Mouse (Mus musculus) kidney, embryonic 14.5 days (tissue): ENCODE measurements around the gene Asic4. TPM values are rescaled to one million over a fixed set of nuclear protein-coding genes. Genes with fewer than 3 reads are reported as not detected.

Experiments
- ATAC-seq: fragments of 200-750 bp; cut with Nextera tagmentation; 2 replicates; pipeline ENCODE4 v1.8.0; 2017; ENCODE audit warnings: moderate number of reproducible peaks, mild to moderate bottlenecking, moderate TSS enrichment, moderate library complexity; ENCODE audit not compliant: low FRiP score, low TSS enrichment
- H3K27ac ChIP-seq: fragments of 300-500 bp; sonication (generic); 2 replicates; pipeline ENCODE4 v1.5.1; 2014; ENCODE audit warnings: low read depth, mild to moderate bottlenecking, low read length, moderate library complexity, mixed read lengths
- H3K27me3 ChIP-seq: fragments of 300-500 bp; sonication (generic); 2 replicates; pipeline ENCODE4 v1.6.1; 2014; ENCODE audit warnings: mild to moderate bottlenecking, low read length; ENCODE audit not compliant: control insufficient read depth, insufficient read depth
- H3K36me3 ChIP-seq: fragments of 300-500 bp; sonication (generic); 2 replicates; pipeline ENCODE4 v1.6.1; 2014; ENCODE audit warnings: low read length, mixed read lengths; ENCODE audit not compliant: control insufficient read depth, insufficient read depth
- H3K4me1 ChIP-seq: fragments of 300-500 bp; sonication (generic); 2 replicates; pipeline ENCODE4 v1.6.1; 2014; ENCODE audit warnings: low read length, mixed read lengths; ENCODE audit not compliant: control insufficient read depth, insufficient read depth
- H3K4me2 ChIP-seq: fragments of 300-500 bp; sonication (generic); replicated peaks from 2 replicates; pipeline ENCODE4 v1.6.1; 2014; ENCODE audit warnings: low read depth, mild to moderate bottlenecking, low read length
- H3K4me3 ChIP-seq: fragments of 300-500 bp; sonication (generic); 2 replicates; pipeline ENCODE4 v1.5.1; 2014; ENCODE audit warnings: mild to moderate bottlenecking, low read length
- H3K9ac ChIP-seq: fragments of 300-500 bp; sonication (generic); 2 replicates; pipeline ENCODE4 v1.6.1; 2014; ENCODE audit warnings: low read depth, mild to moderate bottlenecking, low read length, moderate library complexity
- H3K9me3 ChIP-seq: fragments of 300-500 bp; sonication (generic); 2 replicates; pipeline ENCODE4 v1.6.1; 2016; ENCODE audit warnings: low read length; ENCODE audit not compliant: control insufficient read depth
- WGBS: fragments of 180-500 bp; shearing (Covaris S2); extraction: QIAGEN DNeasy Blood & Tissue Kit; methylation state at CpG from one replicate; pipeline ENCODE4 v1.1.7; 2014; 5-methylcytosine and 5-hydroxymethylcytosine counted together
- polyA plus RNA-seq: library from polyadenylated mRNA; unstranded; fragments of >200 nt; fragmentation: Nextera tagmentation; extraction: Ambion mirVana; gene quantifications from 2 replicates; pipeline ENCODE4 v1.2.1, GENCODE M21; 2014

Asic4 gene
- polyA plus RNA-seq, 1 experiment from 2014 or later, result 0.32 TPM

DNA sequence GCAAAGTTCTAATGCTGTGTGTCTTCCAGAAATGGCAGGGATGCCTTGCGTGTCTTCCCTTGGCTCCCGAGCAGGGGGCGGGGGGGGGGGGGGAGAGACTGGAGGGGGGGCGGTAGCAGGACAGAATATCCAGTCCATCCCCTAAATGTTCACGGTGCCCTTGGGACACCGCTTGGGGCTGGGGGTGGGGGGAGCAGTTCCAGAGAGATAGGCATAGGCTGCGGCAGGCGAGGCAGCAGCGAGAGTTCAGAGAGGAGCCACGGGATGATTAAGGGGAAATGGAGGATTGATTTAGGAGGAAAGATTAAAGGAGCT, 7.4 kb downstream of the Asic4 start:
- ATAC-seq, result peak; percentile 29
- no peaks in the 10 kb centered on the region for H3K27me3 ChIP-seq
- peaks cover 52% of the 10 kb centered on the region for H3K4me1 ChIP-seq
- WGBS, result under 1% methylated on average over 8 of the region's 10 CpGs
- H3K9ac ChIP-seq, result no peak overlapping the region
- H3K27ac ChIP-seq, result peak overlapping the region; percentile 96
- peak overlapping the region; percentile 63 for H3K4me2 ChIP-seq
- H3K36me3 ChIP-seq, result no peaks in the 10 kb centered on the region
- H3K4me3 ChIP-seq, result no peak overlapping the region
- H3K9me3 ChIP-seq, result no peaks in the 10 kb centered on the region

DNA sequence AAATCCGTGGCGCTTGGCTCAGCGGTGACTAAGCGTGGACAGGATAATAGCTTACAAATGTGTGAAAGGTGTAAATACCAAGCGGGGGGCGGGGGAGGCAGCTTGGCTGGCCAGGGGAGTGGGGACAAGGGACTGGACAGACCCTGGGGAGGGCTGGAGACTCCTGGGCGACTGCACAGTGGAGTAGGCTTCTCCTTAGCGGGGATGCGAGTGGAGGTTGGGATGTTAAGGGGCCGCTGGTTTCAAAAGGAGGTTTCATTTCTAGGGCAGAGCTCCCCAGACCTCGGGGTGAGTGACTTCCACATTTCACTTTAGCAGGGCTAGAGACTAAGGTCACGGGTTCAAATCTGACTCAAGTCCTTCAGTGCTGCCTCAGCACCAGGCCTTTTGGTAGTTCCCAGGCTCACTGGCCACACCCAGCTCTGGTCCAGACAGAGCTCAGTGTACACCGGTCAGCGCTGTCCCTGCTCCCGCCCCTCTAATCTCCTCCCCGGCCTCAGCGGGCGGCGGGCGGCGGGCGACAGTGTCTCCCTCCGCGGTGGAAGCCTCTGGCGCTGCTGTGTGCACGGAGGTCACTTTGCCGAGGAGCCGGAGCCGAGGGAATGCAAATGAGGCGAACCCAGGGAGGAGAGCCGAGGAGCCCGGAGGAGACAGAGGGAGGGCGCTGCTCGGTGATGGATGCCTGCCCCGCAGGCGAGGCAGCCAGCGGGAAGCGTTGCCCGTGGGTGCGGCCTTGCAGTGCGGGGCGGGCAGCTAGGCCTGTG, 8.0 kb downstream of the Asic4 start:
- Histone ChIP-seq H3K9ac (peak overlapping the region; percentile 60), H3K36me3 (no peaks in the 10 kb centered on the region), H3K27ac (peak overlapping the region; percentile 96), H3K9me3 (no peaks in the 10 kb centered on the region), H3K4me2 (peak overlapping the region; percentile 63), H3K4me3 (peak overlapping the region; percentile 35), H3K4me1 (peaks cover 55% of the 10 kb centered on the region), H3K27me3 (no peaks in the 10 kb centered on the region)
- 2% methylated on average over 41 of the region's 42 CpGs for WGBS
- peak; percentile 74 for ATAC-seq

DNA sequence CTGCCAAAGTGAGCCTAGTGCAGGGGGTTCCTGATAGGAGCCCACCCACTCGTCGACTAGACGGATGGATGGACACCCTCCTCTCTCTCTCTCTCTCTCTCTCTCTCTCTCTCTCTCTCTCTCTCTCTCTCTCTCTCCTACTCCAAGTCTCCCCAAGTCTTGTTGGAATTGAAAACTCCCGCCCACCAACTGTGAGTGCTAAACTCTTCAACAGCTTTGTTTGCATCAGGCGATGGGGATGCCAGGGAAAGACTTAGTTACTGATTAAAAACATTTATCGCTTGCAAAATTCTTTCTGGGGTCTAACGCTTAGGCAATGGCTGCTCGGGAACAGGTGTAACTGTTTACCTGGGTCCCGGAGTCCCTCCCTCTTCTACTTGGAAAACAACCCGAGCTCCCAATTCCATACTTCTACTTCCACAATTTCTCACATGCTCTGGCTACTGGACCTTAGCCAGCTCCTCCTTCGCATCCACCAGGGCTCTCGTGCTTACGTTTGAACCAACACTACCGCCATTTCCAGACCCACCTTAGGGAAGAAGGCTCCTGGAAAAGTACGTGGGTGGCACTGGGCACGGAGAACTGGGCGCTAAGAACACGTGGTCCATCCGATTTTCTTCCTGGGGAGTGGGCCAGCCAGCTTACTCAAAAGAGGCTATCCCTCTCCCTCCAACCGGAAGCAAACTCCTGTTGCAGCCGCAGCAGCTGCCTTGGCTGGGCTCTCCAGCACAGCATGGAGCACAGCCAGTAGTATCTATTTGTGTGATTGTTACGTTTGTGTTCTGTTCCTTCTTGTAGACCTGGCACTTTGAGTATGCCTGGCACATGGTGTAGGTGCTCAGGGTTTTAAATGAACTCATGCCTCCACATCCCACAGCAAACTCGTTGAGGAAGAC, 8.8 kb downstream of the Asic4 start:
- H3K27me3 ChIP-seq, result no peaks in the 10 kb centered on the region
- no peaks in the 10 kb centered on the region for H3K36me3 ChIP-seq
- H3K9ac ChIP-seq, result peak overlapping the region; percentile 60; the same call in 1 of the 2 replicates
- H3K4me2 ChIP-seq, result peak overlapping the region; percentile 63
- ATAC-seq, result no peak; the same call in 1 of the 2 replicates
- H3K4me3 ChIP-seq, result peak overlapping the region; percentile 35
- no peaks in the 10 kb centered on the region for H3K9me3 ChIP-seq
- H3K4me1 ChIP-seq, result peaks cover 57% of the 10 kb centered on the region
- WGBS, result 8% methylated on average over 23 of the region's 23 CpGs
- peak overlapping the region; percentile 96 for H3K27ac ChIP-seq

DNA sequence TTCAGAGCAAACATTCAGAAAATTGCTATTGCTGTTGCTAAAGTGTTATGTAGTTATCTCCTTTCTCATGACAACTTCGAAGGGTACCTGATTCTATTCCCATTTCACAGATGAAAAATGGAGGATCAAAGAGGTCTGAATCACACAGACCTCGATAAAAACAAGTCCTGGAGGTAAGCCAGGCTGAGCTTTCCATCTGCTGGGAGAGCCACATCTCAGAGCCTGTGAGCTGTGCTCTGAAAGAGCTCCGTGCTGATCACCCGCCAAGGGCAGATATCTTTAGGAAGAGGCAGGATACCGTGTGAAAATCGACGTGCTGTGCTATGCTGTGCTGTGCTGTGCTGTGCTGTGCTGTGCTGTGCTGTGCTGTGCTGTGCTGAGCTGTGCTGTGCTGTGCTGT, 10.1 kb downstream of the Asic4 start:
- 80% methylated on average over 7 of the region's 7 CpGs for WGBS
- Histone ChIP-seq H3K4me1 (peaks cover 49% of the 10 kb centered on the region), H3K27ac (no peak overlapping the region)

DNA sequence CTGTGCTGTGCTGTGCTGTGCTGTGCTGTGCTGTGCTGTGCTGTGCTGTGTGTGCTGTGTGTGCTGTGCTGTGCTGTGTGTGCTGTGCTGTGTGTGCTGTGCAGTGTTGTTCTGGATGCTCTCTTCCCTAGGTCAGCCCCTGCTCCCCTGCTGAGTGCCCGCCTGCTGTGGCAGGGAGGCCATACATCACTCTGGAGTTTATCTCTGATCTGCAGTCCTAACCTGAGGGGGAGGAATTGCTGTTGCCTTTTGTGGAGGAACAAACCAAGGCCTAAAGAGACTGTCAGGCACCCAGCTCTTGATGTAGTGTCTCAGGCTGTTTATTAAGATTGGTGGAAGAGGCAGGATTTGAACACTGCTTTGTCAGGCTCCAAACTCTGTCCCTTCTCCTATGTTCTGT, 12.4 kb downstream of the Asic4 start:
- no peaks in the 10 kb centered on the region for H3K36me3 ChIP-seq
- 19% methylated on average over 1 of the region's 1 CpGs for WGBS
- H3K9ac ChIP-seq, result no peak overlapping the region
- peaks cover 30% of the 10 kb centered on the region for H3K4me1 ChIP-seq
- no peak overlapping the region for H3K4me3 ChIP-seq
- no peaks in the 10 kb centered on the region for H3K9me3 ChIP-seq
- H3K27me3 ChIP-seq, result peaks cover 9% of the 10 kb centered on the region; the same call in 1 of the 2 replicates
- no peak overlapping the region for H3K27ac ChIP-seq
- no peak for ATAC-seq
- H3K4me2 ChIP-seq, result no peak overlapping the region

More for the DNA sequence above, 10.1 kb downstream of the Asic4 start:
- no peak for ATAC-seq
- Histone ChIP-seq H3K27me3 (0 out of 2 replicates have a peak, but pooled peaks cover 2% of the 10 kb centered on the region), H3K36me3 (no peaks in the 10 kb centered on the region), H3K4me2 (no peak overlapping the region), H3K4me3 (no peak overlapping the region), H3K9me3 (no peaks in the 10 kb centered on the region), H3K9ac (no peak overlapping the region)

DNA sequence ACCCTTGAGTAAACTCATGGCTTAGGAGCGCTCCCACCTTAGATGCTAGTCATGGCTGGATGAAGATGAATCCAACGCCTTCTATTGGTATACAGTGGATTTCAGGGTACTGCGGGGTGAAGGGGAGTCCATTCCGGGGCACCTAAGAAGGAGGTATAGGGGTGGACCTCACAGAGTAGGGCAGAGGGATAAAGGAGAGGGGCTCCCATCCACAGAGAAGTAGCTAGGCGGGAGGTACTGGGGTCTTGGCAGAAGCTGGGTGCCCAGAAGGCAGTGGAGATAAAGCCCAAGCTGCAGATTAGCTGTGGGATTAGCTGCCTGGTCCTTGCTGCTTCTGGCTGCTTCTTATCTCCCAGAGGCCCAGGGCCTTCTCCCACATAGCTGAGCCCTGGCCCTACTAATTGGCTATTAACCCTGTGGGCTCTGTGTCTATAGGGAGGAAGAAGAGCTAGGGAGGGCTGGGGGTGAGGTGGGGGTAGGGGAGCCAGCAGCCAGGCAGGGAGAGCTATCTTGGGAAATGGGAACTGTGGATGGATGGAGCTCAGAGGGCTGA, 13.5 kb downstream of the Asic4 start:
- Histone ChIP-seq H3K4me1 (peaks cover 19% of the 10 kb centered on the region), H3K27me3 (peaks cover 9% of the 10 kb centered on the region; the same call in 1 of the 2 replicates), H3K9ac (no peak overlapping the region), H3K36me3 (no peaks in the 10 kb centered on the region), H3K27ac (no peak overlapping the region), H3K4me2 (no peak overlapping the region), H3K4me3 (no peak overlapping the region), H3K9me3 (no peaks in the 10 kb centered on the region)
- WGBS, result 69% methylated on average over 5 of the region's 5 CpGs
- no peak for ATAC-seq

DNA sequence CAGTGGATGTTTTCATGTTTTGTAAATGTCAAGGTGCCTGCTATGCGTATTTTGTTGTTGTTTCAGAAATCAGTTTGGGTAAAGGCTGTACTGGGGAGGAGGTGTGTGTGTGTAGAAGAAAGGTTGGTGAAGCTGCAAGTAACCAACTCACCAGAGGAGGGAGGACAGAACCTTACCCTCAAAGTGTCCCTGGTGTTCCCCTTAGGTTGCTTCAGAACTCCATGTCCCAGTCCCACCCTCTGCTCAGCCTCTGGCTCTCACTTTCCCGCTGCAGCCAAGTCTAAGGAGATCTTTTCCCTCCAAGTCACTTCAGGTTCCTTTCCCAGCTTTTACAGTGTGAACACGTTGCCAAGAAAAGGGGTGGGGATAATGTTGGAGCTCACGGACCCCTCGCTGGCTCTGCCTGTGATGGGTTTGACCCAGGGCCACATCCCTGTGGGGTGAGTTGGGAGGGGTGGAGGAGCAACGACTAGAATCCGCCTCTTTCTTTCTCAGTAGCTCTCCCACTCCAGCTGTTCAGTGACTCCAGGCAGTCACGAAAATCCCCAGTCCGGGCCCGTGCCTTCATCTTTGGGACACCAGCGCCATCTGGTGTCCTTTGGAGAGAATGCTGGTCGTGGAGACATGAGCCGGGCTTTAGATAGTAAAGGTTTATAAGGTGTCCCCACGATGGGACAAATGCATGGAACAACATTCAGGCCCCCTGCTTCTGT, 17.1 kb downstream of the Asic4 start:
- ATAC-seq, result peak; percentile 81
- H3K36me3 ChIP-seq, result no peaks in the 10 kb centered on the region
- H3K27me3 ChIP-seq, result peaks cover 12% of the 10 kb centered on the region
- H3K27ac ChIP-seq, result no peak overlapping the region
- no peak overlapping the region for H3K4me2 ChIP-seq
- H3K9me3 ChIP-seq, result no peaks in the 10 kb centered on the region
- H3K9ac ChIP-seq, result no peak overlapping the region
- no peak overlapping the region for H3K4me3 ChIP-seq
- WGBS, result 8% methylated on average over 14 of the region's 14 CpGs
- peaks cover 12% of the 10 kb centered on the region for H3K4me1 ChIP-seq

DNA sequence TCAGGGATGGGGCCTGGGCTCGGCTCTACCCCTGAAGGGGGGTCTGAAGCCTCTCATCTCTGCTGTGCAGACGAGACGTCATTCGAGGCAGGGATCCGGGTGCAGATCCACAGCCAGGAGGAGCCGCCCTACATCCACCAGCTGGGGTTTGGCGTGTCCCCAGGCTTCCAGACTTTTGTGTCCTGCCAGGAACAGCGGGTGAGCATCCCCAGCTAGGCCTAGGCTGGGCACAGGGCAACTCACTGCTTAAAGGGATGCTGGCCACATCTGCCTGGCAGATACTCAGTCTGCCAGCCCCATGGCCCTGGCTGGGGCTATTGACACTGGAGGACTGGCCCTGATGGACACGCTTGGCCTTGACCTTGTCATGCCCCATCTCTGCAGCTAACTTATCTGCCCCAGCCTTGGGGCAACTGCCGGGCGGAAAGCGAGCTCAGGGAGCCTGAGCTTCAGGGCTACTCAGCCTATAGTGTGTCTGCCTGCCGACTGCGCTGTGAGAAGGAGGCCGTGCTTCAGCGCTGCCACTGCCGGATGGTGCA, 19.1 kb downstream of the Asic4 start:
- Histone ChIP-seq H3K4me3 (no peak overlapping the region), H3K4me2 (no peak overlapping the region), H3K27me3 (peaks cover 12% of the 10 kb centered on the region), H3K4me1 (no peaks in the 10 kb centered on the region), H3K9me3 (no peaks in the 10 kb centered on the region), H3K36me3 (peaks cover 16% of the 10 kb centered on the region; the same call in 1 of the 2 replicates), H3K27ac (no peak overlapping the region), H3K9ac (no peak overlapping the region)
- WGBS, result 85% methylated on average over 17 of the region's 17 CpGs
- ATAC-seq, result no peak
